Mouse (Mus musculus) megakaryocyte-erythroid progenitor cell, adult 5-6 weeks (primary cell): ENCODE measurements around the gene Parp8. TPM values are rescaled to one million over a fixed set of nuclear protein-coding genes. Genes with fewer than 3 reads are reported as not detected.

Source experiments
- ATAC-seq: replicated peaks from 2 replicates; pipeline ENCODE4 v1.8.0; 2016; ENCODE audit warnings: mild to moderate bottlenecking, inconsistent platforms; ENCODE audit not compliant: severe bottlenecking, poor library complexity, low FRiP score, low TSS enrichment
- total RNA-seq, 2 experiments: library from RNA; stranded (forward) in 1 of 2; stranded (reverse) in 1 of 2; fragments of 200-1000, 215-1000 nt in 1 of 2; fragments of >200 nt in 1 of 2; fragmentation: Nextera tagmentation in 1 of 2; gene quantifications; 2 replicates each; pipeline ENCODE4 v1.2.3; 2014 to 2017

The Parp8 gene
- total RNA-seq, 2 experiments from 2014 or later = 8.5 to 8.7 TPM

DNA sequence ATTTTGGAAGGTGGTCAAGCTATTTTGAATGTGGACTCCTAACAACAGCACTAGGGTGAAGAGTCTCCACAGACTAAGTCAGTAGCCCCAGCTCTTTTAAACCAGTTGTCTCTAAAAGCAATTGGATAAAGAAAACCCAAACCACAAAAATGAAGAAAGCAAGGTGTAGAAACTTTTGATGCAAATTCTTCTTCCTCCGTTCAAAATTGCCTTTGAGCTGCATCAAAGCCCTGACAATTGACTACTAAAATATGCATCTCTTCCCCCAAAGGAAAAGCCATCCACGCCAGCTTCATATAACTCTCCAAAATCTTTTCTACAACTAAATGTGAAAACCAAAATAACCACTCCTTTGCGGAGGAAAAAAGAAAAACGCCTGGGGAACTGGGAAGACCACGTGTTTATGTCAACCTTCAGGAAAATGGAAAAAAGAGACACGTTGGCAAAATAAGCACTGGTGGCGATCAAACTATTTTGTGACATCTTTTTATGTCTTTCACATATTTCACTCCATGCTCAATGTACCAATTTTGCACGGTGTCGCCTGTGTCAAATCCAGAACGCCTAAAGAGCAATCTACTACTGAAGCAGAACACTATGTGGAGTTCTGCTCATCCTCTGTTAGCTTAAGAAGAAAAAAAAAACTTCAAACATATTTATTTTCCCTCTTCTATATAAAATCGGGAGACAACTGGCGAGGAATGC lies 1.8 kb downstream of the Parp8 start:
- no peak for ATAC-seq

GRCm38 (mm10) chr13:117020631-117021030 lies 4.7 kb downstream of the Parp8 start:
- ATAC-seq = peak; percentile 70

GRCm38 (mm10) chr13:117018676-117019075 lies 6.7 kb downstream of the Parp8 start:
- ATAC-seq = no peak

- ATAC-seq = 0 out of 2 replicates have a peak, but pooled peaks have one; percentile 57
These were observed 11.8 kb downstream of the Parp8 start for GRCm38 (mm10) chr13:117013516-117013915.

DNA sequence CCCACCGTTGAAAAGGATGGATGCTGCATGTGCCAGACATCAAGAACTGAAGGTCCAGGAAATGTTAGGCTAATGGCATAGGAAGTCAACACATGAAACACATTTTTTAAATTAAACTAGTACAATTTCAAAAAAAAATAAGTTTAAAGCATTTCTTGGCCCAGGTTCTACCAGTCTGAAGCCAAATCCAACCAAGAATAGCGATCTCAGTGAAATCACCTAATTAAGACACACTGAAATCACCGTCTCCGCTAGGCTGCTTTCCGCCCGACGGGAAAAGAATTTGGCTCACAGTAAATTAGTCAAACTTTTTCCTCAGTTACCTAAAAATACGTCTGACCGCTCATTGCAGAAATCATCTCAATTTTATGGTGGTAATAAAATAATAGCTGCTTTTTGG lies 13.3 kb downstream of the Parp8 start:
- no peak for ATAC-seq

GRCm38 (mm10) chr13:117010143-117010542 lies 15.2 kb downstream of the Parp8 start:
- ATAC-seq = no peak

GRCm38 (mm10) chr13:117008021-117009015 lies 17.0 kb downstream of the Parp8 start:
- no peak for ATAC-seq

DNA sequence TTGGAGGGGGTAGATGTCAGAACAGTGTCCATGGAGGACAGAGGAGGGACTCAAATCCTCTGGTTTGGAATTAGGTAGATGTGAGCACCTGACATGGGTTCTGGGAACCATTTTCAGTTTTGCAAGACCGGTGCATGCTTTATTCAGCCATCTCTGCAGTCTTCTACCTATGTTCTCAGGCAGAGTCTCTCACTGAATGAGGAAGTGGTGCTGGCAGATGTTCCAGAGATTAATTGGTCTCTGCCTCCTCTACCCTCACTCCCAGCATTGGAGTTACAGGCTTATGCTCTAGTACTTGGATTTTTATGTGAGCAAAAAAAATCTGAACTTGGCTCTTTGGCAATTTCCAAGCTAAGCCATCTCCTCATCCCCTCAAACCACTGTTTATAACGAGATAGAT lies 17.8 kb downstream of the Parp8 start:
- no peak for ATAC-seq

DNA sequence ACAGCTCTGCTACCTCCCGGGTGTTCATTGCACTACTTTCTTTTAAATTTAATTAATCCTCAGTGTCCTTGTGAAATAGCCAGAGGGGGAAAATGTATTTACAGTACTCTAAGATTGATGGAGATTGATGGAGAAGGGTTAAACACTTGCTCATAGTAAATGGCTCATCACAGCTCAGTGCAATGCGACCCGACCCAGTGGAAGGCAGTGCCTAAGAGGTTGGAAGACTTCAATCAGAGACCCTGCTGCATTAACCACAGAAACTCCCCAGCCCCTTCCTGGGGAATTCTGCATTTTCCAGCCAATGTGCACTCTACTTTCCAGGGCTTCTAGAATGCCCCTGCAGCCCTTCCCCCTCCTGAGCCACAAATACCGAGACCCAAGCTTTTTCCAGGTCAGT lies 18.7 kb downstream of the Parp8 start:
- ATAC-seq = no peak

- ATAC-seq = peak; percentile 80; the same call in 1 of the 2 replicates
These were observed 24.8 kb downstream of the Parp8 start for GRCm38 (mm10) chr13:117000493-117000892.

DNA sequence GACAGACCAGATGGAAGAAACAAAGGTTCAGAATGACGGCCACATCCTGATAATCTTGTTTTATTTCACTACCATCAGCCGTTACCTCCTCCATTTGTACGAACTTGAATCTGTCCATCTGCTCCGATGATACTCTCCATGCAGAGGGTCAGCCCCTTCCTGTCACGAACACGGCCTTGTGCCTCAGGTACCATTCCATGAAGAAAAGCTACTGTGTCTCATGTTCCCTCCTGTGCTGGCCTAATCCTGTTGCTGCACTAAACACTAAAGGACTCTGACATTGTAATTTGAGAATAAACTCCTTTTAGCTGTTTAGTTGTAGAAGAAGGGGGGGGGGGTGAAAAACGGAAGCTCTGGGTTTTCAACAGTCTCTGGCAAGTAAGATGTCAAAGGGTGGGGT lies 33.8 kb downstream of the Parp8 start:
- no peak for ATAC-seq

DNA sequence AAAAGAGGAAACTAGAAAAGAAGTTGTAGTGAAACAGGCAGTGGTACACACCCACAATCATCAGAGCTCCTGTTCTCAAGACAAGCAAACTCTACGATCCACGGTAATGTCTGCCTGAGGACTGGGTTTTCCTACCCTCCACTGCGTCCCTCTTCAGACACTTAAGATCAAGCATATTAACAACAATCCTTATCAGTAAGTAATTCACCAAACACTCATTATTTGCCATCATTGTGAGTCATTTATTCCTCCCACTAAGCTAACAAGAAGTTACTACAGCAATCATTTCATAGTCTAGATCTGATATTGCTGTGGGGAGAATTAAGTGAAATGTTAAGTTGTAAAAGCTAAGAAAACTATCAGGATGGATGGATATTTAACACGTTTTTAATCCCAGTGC lies 35.0 kb downstream of the Parp8 start:
- no peak for ATAC-seq

DNA sequence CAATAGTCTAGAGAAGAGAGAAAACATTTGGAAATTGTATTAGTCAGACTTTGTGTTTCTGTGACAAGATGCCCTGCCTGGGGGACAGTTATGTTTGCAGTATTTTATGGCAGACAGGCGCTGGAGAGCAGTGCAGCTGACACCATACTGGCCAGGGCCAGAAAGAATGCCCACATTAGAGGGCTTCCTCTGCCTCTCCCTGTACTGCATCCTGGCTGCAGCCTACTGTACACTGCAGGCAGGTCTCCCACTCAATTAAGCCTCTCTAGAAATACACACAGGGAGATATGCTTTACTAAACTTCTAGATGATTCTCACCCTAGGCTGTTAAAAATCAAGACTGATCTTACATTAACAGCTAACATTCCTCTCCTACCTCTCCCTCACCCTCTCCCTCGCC lies 36.6 kb downstream of the Parp8 start:
- ATAC-seq = peak; percentile 38

- peak; percentile 78 for ATAC-seq
These were observed 37.1 kb downstream of the Parp8 start for GRCm38 (mm10) chr13:116988208-116988607.

GRCm38 (mm10) chr13:116987284-116987683 lies 38.1 kb downstream of the Parp8 start:
- ATAC-seq = no peak

- no peak for ATAC-seq
These were observed 38.7 kb downstream of the Parp8 start for GRCm38 (mm10) chr13:116986658-116987057.

GRCm38 (mm10) chr13:116974081-116974860 lies 51.1 kb downstream of the Parp8 start:
- ATAC-seq = no peak

DNA sequence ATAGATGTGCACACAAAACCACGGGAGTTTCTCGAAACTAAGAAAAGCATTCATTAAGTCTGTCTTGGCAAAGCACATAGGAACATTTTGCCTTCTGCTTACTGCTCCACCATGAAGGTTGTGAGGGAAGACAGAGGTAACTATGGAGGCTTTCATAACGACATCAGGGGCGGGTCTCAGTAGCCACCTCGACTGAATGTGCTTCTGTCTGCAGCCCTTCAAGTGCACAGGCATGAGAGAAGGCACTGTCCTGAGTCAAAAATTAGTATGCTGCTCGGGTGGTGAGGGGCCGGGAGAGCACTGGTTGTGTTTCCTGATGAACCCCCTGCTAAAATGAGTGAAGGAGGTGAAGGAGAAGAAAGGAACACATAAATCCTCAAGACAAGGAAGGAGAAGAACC lies 51.8 kb downstream of the Parp8 start:
- ATAC-seq = no peak

DNA sequence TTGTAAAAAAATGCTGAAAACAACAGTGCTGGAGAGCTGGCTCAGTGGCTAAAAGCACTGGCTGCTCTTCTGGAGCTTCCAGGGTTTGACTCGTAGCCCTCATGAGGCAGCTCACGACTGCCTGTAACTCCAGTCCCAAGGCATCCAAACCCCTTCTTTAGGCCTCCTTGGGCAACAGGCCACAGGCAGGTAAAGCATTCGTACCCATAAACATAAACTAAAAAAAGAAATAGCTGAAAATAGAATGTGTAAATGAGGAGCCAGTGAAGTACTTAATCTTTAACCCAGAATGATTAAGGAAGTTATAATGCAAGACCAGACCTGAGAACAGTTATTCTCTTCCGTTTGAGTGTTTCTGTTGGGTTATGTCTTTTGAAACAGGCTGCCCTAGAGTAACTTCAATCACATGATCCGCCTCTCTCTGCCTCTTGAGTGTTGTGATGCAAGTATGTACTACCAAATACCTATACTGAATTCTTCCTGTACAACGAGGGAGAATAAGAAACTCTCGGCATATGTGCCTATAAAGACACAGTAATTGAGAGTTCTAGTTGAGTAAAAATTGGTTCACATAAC lies 53.2 kb downstream of the Parp8 start:
- no peak for ATAC-seq
